Mouse (Mus musculus) A20 (cell line): Measurements from ENCODE around the gene Mphosph9.
A peak's percentile ranks its signal among the peaks of the same experiment; 100 is the strongest.
"Not testable (repeated sequence)": the region's sequence is repeated elsewhere in the genome, so short reads cannot be mapped to it uniquely, and the experiment has no call there.

ENCODE experiments used
- DNase-seq: peaks from one replicate; pipeline ENCODE4 v3.0.0-alpha.2; 2011; ENCODE audit warnings: low read depth, low spot score

Gene Mphosph9

GRCm38 (mm10) chr5:124327510-124328364, at the start of gene Mphosph9, which contains the start of gene 2810006K23Rik:
Gene Mphosph9, minus strand, starts transcription at chr5:124327972.
Gene 2810006K23Rik, plus strand, starts transcription at chr5:124328089.
- DNase-seq: peak; percentile 100

- DNase-seq: peak; percentile 5
Measured at GRCm38 (mm10) chr5:124377149-124377548, 49.4 kb upstream of the Mphosph9 start.

- no peak for DNase-seq
Measured at GRCm38 (mm10) chr5:124376401-124376800, 48.6 kb upstream of the Mphosph9 start.

- no peak for DNase-seq
Measured at GRCm38 (mm10) chr5:124374298-124374697, 46.5 kb upstream of the Mphosph9 start.

- DNase-seq: no peak
Measured at GRCm38 (mm10) chr5:124366721-124367120, 38.9 kb upstream of the Mphosph9 start.

GRCm38 (mm10) chr5:124365754-124366153, 38.0 kb upstream of the Mphosph9 start:
- DNase-seq: no peak

- DNase-seq: no peak
Measured at GRCm38 (mm10) chr5:124364173-124364918, 36.6 kb upstream of the Mphosph9 start.

GRCm38 (mm10) chr5:124362982-124363381, 35.2 kb upstream of the Mphosph9 start, which contains the start of gene Cdk2ap1:
Gene Cdk2ap1, minus strand, starts transcription at chr5:124363082.
- not testable (repeated sequence) for DNase-seq

GRCm38 (mm10) chr5:124359641-124360040, 31.9 kb upstream of the Mphosph9 start:
- peak; percentile 50 for DNase-seq

- DNase-seq: peak; percentile 41
Measured at GRCm38 (mm10) chr5:124356695-124357094, 28.9 kb upstream of the Mphosph9 start.

- DNase-seq: no peak
Measured at GRCm38 (mm10) chr5:124355425-124355959, 27.7 kb upstream of the Mphosph9 start.

GRCm38 (mm10) chr5:124354574-124355424, 27.0 kb upstream of the Mphosph9 start:
- peak; percentile 65 for DNase-seq

- DNase-seq: peak; percentile 79
Measured at GRCm38 (mm10) chr5:124353726-124354547, 26.2 kb upstream of the Mphosph9 start.

- DNase-seq: peak; percentile 58
Measured at GRCm38 (mm10) chr5:124353011-124353725, 25.4 kb upstream of the Mphosph9 start.

- no peak for DNase-seq
Measured at GRCm38 (mm10) chr5:124352141-124352920, 24.6 kb upstream of the Mphosph9 start.

- DNase-seq: no peak
Measured at GRCm38 (mm10) chr5:124351604-124352003, 23.8 kb upstream of the Mphosph9 start.

GRCm38 (mm10) chr5:124351111-124351560, 23.4 kb upstream of the Mphosph9 start:
- DNase-seq: no peak

GRCm38 (mm10) chr5:124350350-124350749, 22.6 kb upstream of the Mphosph9 start:
- no peak for DNase-seq

GRCm38 (mm10) chr5:124349196-124349595, 21.4 kb upstream of the Mphosph9 start:
- DNase-seq: no peak
